Mouse (Mus musculus): ENCODE data around the gene Luzp4.
"Not testable (repeated sequence)": the region's sequence is repeated elsewhere in the genome, so short reads cannot be mapped to it uniquely, and the experiment has no call there.

Gene Luzp4

GRCm38 (mm10) chrX:148857340-148857739 is at the start of gene Luzp4:
TSS of gene Luzp4 (plus strand) at chrX:148857640.
- DNase-seq = not testable (repeated sequence)

DNA sequence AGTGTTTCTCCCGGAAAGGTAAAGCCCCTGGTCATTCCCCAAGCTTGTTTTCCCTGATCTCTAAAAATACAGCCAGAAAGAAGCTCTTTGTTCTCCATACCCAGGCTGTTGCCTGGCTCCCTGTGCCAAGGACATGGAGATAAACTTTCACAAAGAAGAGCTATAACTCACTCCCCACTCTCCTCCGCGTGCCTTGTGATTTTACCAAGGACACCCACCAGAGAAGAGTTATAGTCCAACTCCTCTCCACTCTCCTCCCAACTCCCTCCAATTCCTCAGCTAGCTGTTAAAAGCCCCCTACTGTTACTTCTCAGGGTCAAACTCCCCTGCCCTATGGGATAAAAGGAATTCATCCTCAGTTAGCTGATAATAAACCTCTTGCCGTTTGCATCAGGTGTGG is 15.6 kb upstream of the Luzp4 start:
- DNase-seq = not testable (repeated sequence)
